Mouse (Mus musculus): ENCODE results near the gene Sf3a1.
"Not testable (repeated sequence)": the region's sequence is repeated elsewhere in the genome, so short reads cannot be mapped to it uniquely, and the experiment has no call there.

The Sf3a1 gene

DNA sequence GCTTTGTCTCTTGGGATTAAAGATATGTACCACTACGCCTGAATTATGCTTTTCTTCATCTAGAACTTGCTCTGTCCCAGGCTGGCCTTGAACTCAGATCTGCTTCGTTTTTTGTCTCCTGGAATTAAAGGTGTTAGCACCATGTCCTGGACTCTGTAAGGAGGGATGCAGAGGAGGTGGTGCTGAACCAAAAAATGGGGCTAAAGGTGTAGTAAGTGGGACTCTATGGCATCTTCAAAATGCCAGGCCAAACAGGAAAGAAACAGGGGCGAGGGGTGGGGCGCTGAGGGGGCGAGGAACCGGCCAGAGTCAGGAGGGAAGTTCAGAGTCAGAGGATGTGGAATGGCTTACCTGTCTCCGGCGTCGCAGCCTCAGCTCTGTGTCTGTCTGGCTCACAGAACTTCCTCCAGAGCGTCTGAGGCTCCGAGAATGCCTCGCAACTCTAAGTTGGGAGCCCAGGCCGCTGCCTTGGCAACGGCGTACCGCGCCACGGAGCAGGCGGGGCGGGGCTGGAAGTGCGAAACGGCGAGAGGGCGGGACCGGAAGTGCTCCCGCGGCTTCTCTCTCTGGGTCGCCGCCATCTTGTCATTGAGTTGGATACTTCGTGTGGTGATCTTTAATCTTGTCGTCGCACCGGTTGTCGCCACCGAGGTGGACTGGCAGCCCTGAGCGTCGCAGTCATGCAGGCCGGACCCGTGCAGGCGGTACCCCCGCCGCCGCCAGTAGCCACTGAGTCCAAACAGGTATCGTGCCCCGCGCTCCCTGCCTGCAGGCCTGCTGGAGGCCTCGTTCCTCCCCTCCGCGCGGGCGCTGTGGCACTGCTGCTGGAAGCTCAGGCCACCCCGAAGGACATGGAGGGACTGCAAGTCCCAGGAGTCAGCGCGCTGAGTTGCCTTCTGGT is at the start of gene Sf3a1, which contains the start of gene Ccdc157:
Gene Sf3a1, plus strand, starts transcription at position 543 of the 901 bp plus-strand sequence.
Gene Ccdc157, minus strand, starts transcription at position 486 of the 901 bp plus-strand sequence.
- DNase-seq (ENCODE audit: low spot score in 2 of 2): peak; percentile 83 to 94

DNA sequence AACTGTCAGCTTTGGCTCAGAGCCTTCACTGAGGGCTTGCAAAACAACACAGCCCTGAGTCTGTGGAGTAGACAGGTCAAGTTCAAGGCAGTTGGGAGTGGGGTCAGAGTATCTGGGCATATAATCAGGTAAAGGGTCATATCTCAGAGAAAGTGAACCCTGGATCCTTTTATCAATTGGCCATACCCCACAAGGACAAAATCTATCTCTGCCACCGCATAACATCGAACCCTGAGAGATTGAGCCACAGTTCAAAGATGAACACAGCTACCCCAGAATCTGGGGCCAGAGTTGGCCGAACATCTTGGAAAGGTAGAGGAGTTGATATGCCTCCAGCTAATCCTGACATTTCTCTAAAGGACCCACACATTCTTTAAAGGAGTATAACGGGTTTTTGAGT is 48.1 kb upstream of the Sf3a1 start:
- no peak for DNase-seq (ENCODE audit: low spot score in 2 of 2)

DNA sequence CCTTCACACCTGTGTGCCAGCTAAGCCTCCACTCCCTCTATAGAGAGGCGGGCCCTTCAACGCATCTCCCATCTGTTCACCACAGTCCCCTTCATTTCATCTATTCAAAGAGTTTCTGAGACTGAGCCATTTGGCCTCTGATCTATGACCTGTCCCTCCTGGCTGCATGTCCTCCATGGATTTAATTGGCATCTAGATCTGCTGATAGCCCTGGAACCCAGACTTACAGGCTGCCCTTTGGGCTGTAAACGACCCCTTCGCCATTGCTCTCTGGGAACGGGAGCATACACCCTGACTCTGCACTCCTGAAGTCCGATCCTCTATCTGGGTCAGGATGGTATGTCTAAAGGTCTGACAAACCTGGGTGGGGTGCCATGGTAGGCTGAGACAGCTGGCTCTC is 47.3 kb upstream of the Sf3a1 start:
- no peak for DNase-seq (ENCODE audit: low spot score in 2 of 2)

DNA sequence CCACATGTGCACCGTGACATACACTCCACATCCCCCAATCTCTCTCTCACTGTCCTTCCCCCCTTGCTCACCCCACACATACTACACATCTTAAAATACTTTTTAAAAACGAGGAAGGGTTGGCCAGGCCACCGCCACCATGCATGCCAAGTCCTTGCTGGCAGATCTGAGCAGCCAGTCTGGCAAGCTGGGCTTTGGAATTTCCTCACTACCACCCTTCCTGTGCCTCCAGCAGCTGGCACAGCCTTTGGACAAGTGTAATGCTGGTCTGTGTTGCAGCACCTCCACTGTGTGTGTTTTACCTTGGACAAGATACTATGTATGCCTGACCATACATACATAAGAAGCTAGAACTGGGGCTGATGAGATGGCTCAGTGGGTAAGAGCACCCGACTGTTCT is 46.7 kb upstream of the Sf3a1 start:
- no peak for DNase-seq (ENCODE audit: low spot score in 2 of 2)

DNA sequence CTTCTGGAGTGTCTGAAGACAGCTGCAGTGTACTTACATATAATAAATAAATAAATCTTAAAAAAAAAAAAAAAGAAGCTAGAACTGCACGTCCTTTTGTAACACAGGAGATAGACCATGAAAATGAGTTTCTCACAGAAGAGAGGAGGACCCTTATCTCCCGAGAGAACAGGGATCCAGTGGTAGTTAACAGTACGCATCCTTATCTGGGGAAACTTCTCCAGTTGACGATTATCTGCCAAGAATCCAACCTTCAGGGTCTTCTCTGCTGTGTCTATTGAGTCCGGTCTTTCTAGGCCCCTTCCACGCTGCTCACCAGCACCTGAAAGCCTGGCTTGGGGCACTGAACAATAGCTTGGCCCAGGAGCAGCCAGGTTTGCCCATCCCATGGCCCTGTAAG is 46.2 kb upstream of the Sf3a1 start:
- no peak for DNase-seq (ENCODE audit: low spot score in 2 of 2)

DNA sequence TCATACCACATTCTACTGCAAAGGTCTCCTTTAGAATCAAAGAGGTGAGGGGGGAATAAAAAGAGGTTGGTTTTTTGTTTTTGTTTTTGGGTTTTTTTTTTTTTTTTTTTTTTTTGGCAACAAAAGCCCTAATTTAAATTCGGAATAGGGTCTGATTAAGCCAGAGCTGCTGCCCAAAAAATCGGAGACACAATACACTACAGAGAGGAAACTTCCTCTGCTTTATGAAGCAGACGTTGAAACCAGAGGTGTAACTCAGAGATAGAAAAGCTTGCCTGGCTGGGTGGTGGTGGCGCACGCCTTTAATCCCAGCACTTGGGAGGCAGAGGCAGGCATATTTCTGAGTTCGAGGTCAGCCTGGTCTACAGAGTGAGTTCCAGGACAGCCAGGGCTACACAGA is 45.6 kb upstream of the Sf3a1 start:
- not testable (repeated sequence) for DNase-seq (ENCODE audit: low spot score in 2 of 2)

DNA sequence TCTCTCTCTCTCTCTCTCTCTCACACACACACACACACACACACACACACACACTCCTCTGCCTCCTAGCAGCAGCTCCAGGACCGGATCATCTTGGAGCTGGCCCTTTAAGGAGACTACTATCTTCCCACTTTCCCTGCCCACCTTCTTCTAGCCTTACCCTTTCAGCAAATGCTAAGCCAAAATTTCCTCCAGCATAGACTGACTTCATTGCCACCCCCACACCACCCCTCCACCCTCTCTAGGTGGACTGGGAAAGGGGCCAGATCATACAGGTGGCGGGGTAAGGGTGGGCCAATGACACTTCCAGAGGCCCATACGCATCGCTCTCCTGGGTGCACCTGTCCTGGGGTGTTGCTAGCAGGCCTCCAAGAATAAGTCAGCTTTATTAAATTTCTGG is 44.7 kb upstream of the Sf3a1 start:
- DNase-seq (ENCODE audit: low spot score in 2 of 2): peak in 1 of 2 experiments; percentile 39

DNA sequence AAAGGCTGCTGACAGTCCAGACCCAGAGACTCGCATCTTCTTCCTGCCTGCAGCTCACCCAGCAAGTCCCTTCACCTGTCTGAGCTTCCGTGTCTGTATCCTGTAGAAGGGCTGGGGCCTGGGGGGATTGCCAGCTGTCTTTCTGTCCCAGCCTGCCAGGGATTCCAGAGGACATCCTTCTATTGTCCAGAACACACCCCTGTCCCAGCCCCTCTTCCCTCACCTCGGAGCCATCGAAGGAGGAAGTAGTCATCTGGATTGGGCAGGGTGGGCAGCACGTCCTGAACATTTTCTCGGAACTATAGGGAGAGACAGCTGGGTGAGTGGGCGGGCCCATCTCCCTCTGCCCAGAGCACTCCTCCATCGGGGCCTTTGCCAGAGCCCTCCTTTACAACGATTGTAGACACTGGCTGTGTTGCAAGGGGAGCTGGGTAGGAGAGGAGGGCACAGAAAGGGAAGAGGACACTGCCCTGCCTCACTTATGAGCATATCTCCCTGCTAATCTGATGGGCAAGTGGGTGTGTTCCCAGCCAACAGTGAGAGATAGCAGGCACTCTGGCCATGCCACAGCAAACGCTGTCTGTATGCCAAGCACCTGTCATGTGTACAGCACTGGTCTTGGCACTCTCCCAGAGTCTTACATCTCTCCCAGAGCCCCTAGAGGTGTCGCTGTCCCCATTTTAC is 43.5 kb upstream of the Sf3a1 start:
- DNase-seq (ENCODE audit: low spot score in 2 of 2): peak in 1 of 2 experiments; percentile 71

DNA sequence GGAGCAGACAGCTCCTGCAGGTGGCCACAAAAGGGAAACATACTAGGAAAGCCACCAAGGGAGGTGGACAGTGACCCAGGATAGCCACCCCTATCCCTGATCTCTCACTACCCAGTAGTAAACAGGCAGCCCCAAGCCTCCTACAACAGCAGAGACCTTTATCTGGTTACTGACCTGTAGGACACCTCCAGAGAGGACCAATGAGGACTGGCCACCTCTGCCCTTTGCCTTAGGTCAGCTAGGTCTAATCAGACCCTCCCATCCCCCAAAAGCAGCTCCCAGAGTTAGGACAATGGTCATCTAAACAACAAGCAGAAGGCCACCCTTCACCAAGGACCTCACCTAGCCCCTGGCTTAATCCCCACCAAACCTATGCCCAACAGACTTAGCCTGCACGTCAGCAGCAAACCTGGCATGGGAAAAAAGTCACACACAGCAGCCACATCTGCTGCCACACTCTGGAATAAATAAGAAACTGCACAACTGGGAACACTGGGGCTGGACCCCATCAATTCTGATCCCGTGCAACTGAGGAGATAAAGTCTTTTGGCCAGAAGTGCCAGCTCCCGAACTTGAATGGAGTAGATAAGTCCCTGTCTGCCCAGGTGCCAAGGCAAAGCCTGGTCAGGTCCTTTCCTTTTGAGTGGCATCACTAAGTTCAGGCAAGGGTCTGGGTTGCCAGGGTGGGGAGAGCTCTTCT is 42.6 kb upstream of the Sf3a1 start:
- DNase-seq (ENCODE audit: low spot score in 2 of 2): no peak

DNA sequence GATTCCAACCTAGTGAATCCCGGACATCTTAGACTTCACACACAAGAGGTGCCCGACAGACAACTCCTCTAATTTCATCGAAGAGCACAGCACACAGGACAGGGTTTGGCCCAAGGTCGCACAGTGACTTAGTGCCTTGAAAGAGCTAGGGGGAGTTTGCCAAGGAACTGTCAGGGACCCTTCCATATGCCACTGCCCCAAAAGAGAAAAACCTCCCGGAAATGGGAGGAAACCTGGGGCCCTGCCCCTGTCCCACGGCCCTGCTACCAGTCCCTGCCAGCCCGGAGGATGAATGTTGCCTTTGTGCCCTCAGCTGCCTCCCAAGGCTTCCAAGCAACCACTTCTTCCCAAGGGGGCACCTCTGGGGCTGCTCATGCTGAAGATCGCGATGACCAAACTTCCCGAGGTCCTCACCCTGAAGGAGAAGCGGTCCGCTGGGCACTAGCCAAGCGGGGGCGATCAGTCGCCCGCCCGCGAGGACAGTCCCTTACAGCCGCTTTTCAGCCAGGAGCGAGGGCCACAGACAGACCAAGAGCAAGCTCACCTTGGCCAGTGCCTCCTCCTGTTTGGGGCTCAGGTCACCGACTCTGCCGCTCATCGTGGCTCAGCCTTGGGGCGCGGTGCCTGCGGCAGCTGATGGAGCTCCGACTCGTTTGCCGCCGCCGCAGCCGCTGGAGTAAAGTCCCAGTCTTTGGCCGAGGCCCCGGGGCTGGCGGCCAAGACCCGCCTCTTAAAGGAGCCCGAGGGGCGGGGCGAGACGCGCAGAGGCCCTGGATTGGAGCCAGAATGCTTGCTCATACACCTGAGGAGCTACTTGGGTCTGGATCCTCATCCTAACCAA is 41.8 kb upstream of the Sf3a1 start:
- DNase-seq (ENCODE audit: low spot score in 2 of 2): peak in 1 of 2 experiments; percentile 84

DNA sequence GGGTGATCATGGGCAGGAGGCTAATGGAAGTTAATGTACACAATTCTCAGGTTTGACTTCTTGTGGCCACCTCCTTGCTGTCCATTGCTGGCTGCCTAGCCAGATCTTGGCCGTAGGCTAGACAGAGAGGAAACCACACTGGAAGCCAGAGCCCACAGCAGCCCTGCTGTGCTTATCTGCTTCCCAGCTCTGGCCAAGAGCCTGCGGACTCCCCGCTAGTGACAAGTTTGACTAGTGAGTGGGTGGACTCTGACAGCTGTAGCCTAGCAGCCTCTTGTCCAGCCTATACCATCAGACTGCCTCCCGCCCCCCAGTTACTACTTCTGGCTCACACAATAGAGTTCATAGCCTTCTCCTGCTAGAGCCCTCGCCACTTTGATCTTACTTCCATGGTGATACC is 40.5 kb upstream of the Sf3a1 start:
- no peak for DNase-seq (ENCODE audit: low spot score in 2 of 2)

DNA sequence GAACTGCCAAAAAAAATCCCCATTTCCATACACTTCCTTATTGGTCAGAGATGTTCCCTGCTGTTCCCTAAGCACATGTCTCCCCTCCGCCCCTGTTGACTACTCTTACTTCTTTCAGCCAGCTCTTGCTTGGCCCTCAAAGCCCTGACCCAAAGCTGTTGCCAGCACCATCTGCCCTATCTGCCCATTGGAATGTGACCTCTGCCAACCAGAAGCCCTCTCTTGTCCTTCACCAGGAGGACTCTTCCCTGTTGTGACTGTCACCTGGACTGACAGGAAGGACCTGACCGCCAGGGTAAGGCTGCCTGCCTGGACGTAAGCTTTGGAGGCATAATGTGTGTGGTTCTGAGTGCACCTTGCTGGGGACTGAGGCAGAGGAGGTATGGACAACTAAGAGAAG is 38.5 kb upstream of the Sf3a1 start:
- no peak for DNase-seq (ENCODE audit: low spot score in 2 of 2)

DNA sequence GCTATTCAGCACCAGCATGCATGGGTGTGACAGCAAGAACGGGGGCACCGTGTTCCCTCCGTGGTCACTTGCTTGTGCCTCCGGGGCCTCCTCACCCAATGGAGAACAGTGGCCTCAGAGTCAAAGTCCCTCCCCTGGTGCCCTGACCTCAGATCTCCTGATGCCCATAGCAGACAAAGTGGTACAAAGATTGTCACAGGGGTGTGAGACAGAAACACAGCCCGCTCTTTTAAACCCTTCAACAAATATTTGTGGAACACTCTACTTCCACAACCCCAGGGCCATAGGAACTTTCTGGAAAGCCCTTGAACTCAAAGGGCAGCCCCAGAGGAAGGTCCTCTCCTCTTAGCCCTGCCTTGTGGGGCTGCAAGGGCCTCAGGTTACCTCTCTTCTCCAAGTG is 37.9 kb upstream of the Sf3a1 start:
- no peak for DNase-seq (ENCODE audit: low spot score in 2 of 2)

DNA sequence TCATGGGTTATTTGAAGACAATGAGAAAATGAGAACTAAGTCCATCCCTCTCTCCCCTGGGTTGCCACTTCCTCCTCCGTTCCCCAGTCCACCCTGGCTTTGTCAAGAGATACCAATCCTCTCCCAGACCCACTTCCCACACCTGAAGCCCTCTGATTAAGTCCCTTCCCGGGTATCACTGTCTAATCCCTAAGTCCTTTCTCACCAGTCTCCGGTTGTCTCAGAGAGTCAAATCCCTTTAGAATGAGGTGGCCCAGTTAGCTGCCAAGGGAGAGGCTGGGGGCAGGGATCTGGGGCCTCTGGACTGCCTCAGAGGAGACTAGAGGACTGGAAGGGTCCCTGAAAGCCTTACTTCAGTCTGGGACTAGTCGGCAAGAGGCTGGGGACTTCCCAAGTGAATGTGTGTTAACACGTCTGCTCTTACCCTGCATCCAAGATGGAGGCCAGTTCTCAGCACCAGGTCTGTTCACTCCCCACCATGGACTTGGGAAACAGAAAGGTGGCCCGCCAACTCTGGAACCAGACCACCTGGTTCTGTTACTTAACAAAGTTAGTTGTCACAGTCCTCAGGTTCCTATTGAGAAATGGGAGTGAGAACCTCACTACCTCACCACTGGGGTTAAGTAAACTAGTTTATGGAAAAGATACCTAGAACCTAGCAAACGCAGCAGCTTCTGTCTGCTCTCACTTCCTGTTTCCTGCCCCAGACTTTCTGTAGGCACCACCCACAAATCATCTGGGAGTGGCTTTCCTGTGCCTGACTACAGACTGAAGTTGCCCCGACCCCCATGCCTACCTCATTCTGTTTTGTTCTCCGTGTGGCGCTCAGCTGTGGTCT is 37.2 kb upstream of the Sf3a1 start, which contains the start of gene Sec14l2:
Gene Sec14l2, minus strand, starts transcription at position 674 of the 838 bp plus-strand sequence.
- DNase-seq (ENCODE audit: low spot score in 2 of 2): no peak

DNA sequence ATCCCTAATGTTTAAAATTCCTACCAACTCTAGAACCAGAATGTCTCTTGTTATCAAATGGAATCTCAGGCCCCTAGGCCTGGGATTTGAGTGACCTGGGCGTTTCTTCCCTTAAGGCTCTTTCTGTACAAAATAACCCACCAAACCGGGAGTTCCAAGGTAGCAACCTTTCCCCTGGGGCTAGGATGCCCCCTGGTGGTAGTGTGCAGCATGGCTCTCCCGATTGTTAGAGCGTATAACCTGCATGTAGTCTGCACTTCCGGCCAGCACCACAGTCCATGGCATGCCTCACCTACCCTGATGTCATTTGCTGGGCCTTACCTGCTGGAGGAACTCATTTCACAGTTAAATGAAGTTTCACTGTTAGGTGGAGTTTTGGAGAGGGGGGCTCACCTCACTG is 36.2 kb upstream of the Sf3a1 start:
- DNase-seq (ENCODE audit: low spot score in 2 of 2): peak in 1 of 2 experiments; percentile 58

DNA sequence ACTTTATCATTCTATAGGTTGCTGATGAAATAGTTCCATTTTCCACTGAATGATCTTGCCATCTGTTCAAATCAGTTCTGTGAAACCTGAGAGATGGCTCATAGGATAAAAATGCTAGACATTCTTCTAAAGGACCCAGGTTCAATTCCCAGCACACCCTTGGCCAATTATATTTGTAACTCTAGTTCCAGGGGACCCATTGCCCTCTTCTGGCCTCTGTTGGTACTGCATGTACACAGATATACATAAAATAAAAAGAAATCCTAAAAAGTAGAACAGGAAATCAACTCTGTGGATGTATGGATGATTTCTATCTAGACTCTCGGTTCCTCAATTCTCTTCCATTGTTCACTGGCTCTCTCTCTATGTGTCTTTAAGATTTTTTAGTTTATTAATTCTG is 33.1 kb upstream of the Sf3a1 start:
- no peak for DNase-seq (ENCODE audit: low spot score in 2 of 2)

DNA sequence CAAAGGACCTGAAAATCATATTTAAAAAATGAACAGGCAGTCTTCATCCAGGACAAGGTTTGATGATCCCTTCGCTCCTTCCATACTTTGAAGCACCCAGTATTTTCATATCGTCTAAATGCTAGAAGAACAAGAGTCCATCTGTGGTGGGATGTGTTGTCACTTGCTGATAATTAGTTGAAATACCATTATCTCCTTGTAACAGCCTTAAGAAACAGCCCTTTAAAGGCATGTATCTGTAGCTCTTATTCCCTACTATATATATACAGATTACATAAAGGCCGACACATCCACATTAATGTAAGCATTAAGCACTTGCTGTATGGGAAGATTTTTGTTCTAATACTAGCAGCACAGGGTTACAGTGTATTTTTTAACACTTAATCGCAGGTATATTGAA is 31.7 kb upstream of the Sf3a1 start:
- not testable (repeated sequence) for DNase-seq (ENCODE audit: low spot score in 2 of 2)

DNA sequence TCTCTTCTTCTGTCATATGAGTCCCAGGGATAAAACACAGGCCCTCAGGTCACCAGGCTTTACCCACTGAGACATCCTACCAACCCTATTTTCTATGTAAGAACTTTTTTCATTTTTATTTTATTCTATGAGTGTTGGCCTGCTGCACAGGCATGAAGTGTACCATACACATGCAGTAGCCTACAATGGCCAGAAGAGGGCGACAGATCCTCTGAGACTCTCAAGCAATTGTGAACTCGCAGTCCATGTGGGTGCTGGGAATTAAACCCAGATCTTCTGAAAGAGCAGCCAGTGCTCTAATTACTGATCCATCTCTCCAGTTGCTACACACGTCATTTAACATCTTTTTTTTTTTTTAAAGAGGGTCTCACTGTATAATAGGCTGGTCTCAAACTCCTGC is 26.7 kb upstream of the Sf3a1 start:
- DNase-seq (ENCODE audit: low spot score in 2 of 2): no peak

DNA sequence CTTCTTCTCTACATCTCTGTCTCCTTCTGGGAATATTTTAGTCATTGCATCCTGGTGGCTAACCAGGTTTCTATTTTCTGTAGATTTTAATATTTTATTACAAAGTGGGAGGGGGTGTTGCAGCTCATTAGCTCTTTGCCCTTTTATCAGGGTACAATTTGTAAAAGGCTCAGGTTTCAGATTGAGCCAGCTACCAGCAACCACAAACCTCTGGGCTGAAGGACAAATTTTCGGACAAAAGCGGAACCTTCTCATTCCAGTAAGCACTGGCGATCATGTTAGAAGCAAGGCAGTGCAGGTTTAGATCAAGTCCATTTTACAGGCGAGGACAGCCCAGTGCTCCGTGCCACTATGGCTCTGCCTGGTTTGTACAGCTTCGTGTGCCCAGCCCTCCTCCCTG is 25.8 kb upstream of the Sf3a1 start:
- DNase-seq (ENCODE audit: low spot score in 2 of 2): no peak

Data from left cerebral cortex, adult 9 months (tissue).